Mouse (Mus musculus) megakaryocyte-erythroid progenitor cell, adult 5-6 weeks (primary cell): ENCODE measurements around the gene Trappc3. TPM values are rescaled to one million over a fixed set of nuclear protein-coding genes. Genes with fewer than 3 reads are reported as not detected.

Source experiments
- ATAC-seq: replicated peaks from 2 replicates; pipeline ENCODE4 v1.8.0; 2016; ENCODE audit warnings: mild to moderate bottlenecking, inconsistent platforms; ENCODE audit not compliant: severe bottlenecking, poor library complexity, low FRiP score, low TSS enrichment
- total RNA-seq, 2 experiments: library from RNA; stranded (forward) in 1 of 2; stranded (reverse) in 1 of 2; fragments of 200-1000, 215-1000 nt in 1 of 2; fragments of >200 nt in 1 of 2; fragmentation: Nextera tagmentation in 1 of 2; gene quantifications; 2 replicates each; pipeline ENCODE4 v1.2.3; 2014 to 2017

The Trappc3 gene
- total RNA-seq, 2 experiments from 2014 or later: 40.1 to 55.9 TPM

- no peak for ATAC-seq
These were observed 43.9 kb downstream of the Trappc3 start for GRCm38 (mm10) chr4:126306058-126306457.

GRCm38 (mm10) chr4:126306827-126307226 is 44.7 kb downstream of the Trappc3 start:
- no peak for ATAC-seq

- peak; percentile 45 for ATAC-seq
These were observed 47.2 kb downstream of the Trappc3 start for GRCm38 (mm10) chr4:126309211-126309921.

- ATAC-seq: peak; percentile 62
These were observed 47.8 kb downstream of the Trappc3 start for GRCm38 (mm10) chr4:126309922-126310309.

- ATAC-seq: no peak
These were observed 48.2 kb downstream of the Trappc3 start for GRCm38 (mm10) chr4:126310344-126310743.

- ATAC-seq: no peak
These were observed 49.6 kb downstream of the Trappc3 start for GRCm38 (mm10) chr4:126311566-126312200.

GRCm38 (mm10) chr4:126313202-126313601 is 51.1 kb downstream of the Trappc3 start:
- no peak for ATAC-seq

- ATAC-seq: 0 out of 2 replicates have a peak, but pooled peaks have one; percentile 12
These were observed 52.3 kb downstream of the Trappc3 start for GRCm38 (mm10) chr4:126314393-126314792.

GRCm38 (mm10) chr4:126315931-126316330 is 53.8 kb downstream of the Trappc3 start:
- no peak for ATAC-seq

GRCm38 (mm10) chr4:126316443-126317040 is 54.4 kb downstream of the Trappc3 start:
- no peak for ATAC-seq

GRCm38 (mm10) chr4:126319806-126320205 is 57.7 kb downstream of the Trappc3 start:
- ATAC-seq: no peak

GRCm38 (mm10) chr4:126321111-126321853 is 59.2 kb downstream of the Trappc3 start, which contains the start of gene Adprhl2:
Gene Adprhl2 (minus strand): TSS chr4:126321703.
- peak; percentile 86 for ATAC-seq

GRCm38 (mm10) chr4:126321854-126322511 is 59.9 kb downstream of the Trappc3 start:
- peak; percentile 5; the same call in 1 of the 2 replicates for ATAC-seq

GRCm38 (mm10) chr4:126322646-126323045 is 60.5 kb downstream of the Trappc3 start:
- no peak for ATAC-seq

GRCm38 (mm10) chr4:126324861-126325260 is 62.7 kb downstream of the Trappc3 start:
- ATAC-seq: no peak

- no peak for ATAC-seq
These were observed 63.2 kb downstream of the Trappc3 start, which contains the start of gene Tekt2 for GRCm38 (mm10) chr4:126325281-126325861. Gene Tekt2 (minus strand): TSS chr4:126325688.
